Mouse (Mus musculus): ENCODE results near the gene Jag1.

DNA sequence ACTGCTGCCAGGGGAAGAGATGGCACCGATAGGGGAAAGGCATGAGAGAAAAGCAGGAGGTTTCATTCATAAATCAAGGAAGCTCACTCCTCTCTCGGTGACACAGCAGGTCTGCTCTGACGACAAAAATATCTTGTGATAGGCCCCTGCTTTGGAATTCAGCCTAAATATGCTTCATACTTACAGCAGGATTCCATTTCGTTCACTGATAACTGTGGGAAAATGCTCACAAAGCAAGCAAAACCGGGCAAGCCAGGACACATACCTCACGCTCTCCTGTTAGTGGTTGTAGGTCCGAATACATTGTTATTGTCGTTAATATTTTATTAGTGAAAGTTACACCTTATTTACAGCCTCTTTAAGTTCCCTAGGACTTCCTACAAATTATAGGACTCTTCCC is 8.5 kb downstream of the Jag1 start:
- TF ChIP-seq CTCF (conservative IDR thresholded peaks at IDR 0.05; ENCODE audit: insufficient read depth, insufficient read length, low read depth, low read length) (no peak), POLR2A (IDR thresholded peaks at IDR 0.05; ENCODE audit: low read depth, low read length) (no peak)

Measured in kidney, adult 2 months (tissue).